Mouse (Mus musculus) olfactory bulb, adult 2 months (tissue): ENCODE data around the gene Nek7.

Experiments
- CTCF ChIP-seq: fragments of 200-500 bp; IDR thresholded peaks from 2 replicates; pipeline ENCODE4 v1.5.1; 2012; ENCODE audit warnings: low read depth, mild to moderate bottlenecking, low read length, moderate library complexity; ENCODE audit not compliant: insufficient read depth
- POLR2A ChIP-seq: fragments of 200-500 bp; IDR thresholded peaks from 2 replicates; pipeline ENCODE4 v1.6.1; 2012; ENCODE audit warnings: mild to moderate bottlenecking, low read depth, low read length, moderate library complexity; ENCODE audit not compliant: insufficient read depth

DNA sequence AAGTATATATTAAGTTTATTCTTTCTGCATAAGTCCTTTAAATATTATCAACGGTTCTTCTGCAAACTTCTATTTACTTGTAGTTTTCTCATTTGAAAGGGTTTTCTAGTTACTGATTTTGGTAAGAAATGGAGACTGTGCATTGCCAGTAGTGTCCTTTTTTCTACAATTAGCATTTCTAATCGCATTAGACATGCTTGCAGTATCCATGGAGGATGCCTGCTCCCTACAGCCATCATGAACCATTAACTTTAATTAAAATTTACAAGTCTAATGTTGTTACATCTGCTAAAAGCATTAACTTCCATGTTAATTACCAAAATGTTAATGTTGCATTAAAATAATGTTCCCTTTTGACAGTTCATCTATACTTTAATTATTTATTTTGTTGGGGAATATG lies 42.4 kb upstream of the Nek7 start:
- TF ChIP-seq CTCF, result no peak
- TF ChIP-seq POLR2A, result no peak
